Mouse (Mus musculus) liver, embryonic 12.5 days (tissue): ENCODE data around the gene Zfp109. TPM values are rescaled to one million over a fixed set of nuclear protein-coding genes. Genes with fewer than 3 reads are reported as not detected.
"Not testable (repeated sequence)": the region's sequence is repeated elsewhere in the genome, so short reads cannot be mapped to it uniquely, and the experiment has no call there.

Experiments
- ATAC-seq: fragments of 200-750 bp; cut with Nextera tagmentation; 2 replicates; pipeline ENCODE4 v1.8.0; 2017; ENCODE audit warnings: moderate number of reproducible peaks, mild to moderate bottlenecking, moderate library complexity
- H3K27ac ChIP-seq: fragments of 300-500 bp; sonication (generic); 2 replicates; pipeline ENCODE4 v1.5.1; 2016; ENCODE audit warnings: mild to moderate bottlenecking
- H3K27me3 ChIP-seq: fragments of 300-500 bp; sonication (generic); replicated peaks from 2 replicates; pipeline ENCODE4 v1.6.1; 2016; ENCODE audit warnings: mild to moderate bottlenecking, moderate library complexity
- H3K36me3 ChIP-seq: fragments of 300-500 bp; sonication (generic); 2 replicates; pipeline ENCODE4 v1.6.1; 2016; ENCODE audit warnings: mild to moderate bottlenecking, moderate library complexity
- H3K4me1 ChIP-seq: fragments of 300-500 bp; sonication (generic); 2 replicates; pipeline ENCODE4 v1.6.1; 2016
- H3K4me2 ChIP-seq: fragments of 300-500 bp; sonication (generic); 2 replicates; pipeline ENCODE4 v1.6.1; 2016; ENCODE audit warnings: mild to moderate bottlenecking, moderate library complexity
- H3K4me3 ChIP-seq: fragments of 300-500 bp; sonication (generic); 2 replicates; pipeline ENCODE4 v1.5.1; 2016; ENCODE audit warnings: mild to moderate bottlenecking, moderate library complexity
- H3K9ac ChIP-seq: fragments of 300-500 bp; sonication (generic); 2 replicates; pipeline ENCODE4 v1.6.1; 2016; ENCODE audit warnings: mild to moderate bottlenecking, moderate library complexity
- H3K9me3 ChIP-seq: fragments of 300-500 bp; sonication (generic); replicated peaks from 2 replicates; pipeline ENCODE4 v1.6.1; 2016; ENCODE audit warnings: mild to moderate bottlenecking, moderate library complexity
- WGBS: fragments of 180-500 bp; shearing (Covaris S2); methylation state at CpG from one replicate; pipeline ENCODE4 v1.1.7; 2016; ENCODE audit not compliant: insufficient replicate concordance; 5-methylcytosine and 5-hydroxymethylcytosine counted together
- polyA plus RNA-seq: library from polyadenylated mRNA; unstranded; fragments of >200 nt; fragmentation: Nextera tagmentation; extraction: Ambion mirVana; gene quantifications from 2 replicates; pipeline ENCODE4 v1.2.1, GENCODE M21; 2016

Zfp109 gene
- 2.0 and 2.7 TPM in 2 replicates for polyA plus RNA-seq

DNA sequence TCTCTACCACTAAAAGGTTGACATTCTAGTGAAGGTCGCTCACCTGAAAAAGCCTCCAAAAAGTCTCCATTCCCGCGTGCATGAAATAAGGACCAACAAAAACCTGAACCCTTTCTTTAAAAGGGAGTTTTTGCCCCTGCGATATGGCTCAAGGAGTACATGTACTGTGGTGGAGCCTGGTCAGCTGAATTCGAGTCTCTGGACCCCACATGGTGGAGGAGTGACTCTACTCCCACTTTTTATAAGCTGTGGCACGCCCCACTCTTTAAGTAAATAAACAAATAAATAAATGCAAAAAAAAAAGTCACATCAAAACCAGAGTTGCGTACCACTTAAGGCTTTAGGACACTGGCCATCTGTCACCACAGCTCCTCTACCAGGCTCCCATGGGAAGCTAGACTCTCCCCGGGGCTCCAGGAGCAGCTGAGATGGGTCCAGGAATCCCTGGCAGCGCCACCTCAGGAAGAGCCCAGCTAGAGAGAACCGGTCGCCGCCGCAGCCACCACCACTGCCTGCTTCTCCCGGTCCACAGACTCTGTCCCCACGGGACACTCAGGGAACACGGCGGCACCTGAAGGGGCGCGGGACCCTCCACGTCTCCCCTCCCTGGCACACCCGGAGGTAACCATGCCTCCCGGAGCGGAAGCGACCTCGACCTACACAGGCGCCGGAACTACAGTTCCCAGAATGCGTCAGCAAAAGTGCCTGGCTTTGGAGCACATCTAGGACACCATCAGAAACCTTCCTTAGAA, at the start of gene Zfp109:
Zfp109 (minus strand) TSS at position 521 of the 752 bp plus-strand sequence.
- H3K9me3 ChIP-seq = no peaks in the 10 kb centered on the region
- H3K4me3 ChIP-seq = peak within 1 kb of the TSS; percentile 73
- no peak within 1 kb of the TSS for H3K27ac ChIP-seq
- H3K4me1 ChIP-seq = peaks cover 13% of the 10 kb centered on the region
- peak; percentile 82 for ATAC-seq
- no peaks in the 10 kb centered on the region for H3K27me3 ChIP-seq
- peak within 1 kb of the TSS; percentile 73 for H3K9ac ChIP-seq
- 3% methylated on average over 28 of the region's 28 CpGs for WGBS
- peaks cover 22% of the 10 kb centered on the region for H3K36me3 ChIP-seq
- peak within 1 kb of the TSS; percentile 74 for H3K4me2 ChIP-seq

DNA sequence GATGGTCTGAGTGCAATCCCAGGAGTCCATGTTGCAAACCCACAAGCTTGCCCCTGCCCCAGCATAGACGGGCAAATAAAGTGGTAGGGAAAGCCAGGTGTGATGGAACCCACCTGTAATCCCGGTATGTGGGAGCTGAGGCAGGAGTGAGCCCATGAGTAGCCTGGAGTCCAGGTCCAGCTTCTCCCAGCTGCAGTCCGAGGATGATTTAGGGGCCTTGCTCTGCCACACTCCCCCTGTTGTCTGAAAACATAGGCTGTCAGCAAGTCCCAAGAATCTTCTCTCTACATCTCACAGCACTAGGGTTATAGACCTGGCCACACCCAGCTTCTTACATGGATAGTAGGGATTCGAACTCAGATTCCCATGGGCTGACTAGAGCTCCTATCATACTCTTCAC, 49.6 kb upstream of the Zfp109 start:
- no peak overlapping the region for H3K4me2 ChIP-seq
- no peaks in the 10 kb centered on the region for H3K4me1 ChIP-seq
- no peak overlapping the region for H3K9ac ChIP-seq
- H3K36me3 ChIP-seq = peaks cover 24% of the 10 kb centered on the region
- no peak for ATAC-seq
- H3K4me3 ChIP-seq = no peak overlapping the region
- no peak overlapping the region for H3K27ac ChIP-seq
- 52% methylated on average over 4 of the region's 4 CpGs for WGBS
- H3K27me3 ChIP-seq = 0 out of 2 replicates have a peak, but pooled peaks cover 3% of the 10 kb centered on the region
- H3K9me3 ChIP-seq = no peaks in the 10 kb centered on the region

DNA sequence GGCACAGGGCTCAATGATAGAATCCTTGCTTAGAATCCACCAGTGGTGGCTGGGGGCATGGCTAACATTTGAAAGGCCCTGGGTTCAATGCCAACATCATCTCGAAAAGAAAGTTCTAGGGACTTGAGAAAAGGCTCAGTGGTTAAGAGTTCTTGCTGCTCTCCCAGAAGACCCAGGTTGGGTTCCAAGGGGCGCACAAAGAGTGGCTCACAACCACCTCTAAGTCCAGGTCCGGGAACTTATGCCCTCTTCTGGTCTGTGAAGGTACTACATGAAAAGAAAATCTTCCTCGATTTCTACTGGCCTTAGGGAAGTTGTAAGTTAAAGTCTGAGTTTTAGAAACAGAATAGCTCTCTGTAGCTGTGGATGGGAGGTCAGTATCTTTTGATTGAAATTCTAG, 48.7 kb upstream of the Zfp109 start:
- H3K9me3 ChIP-seq = no peaks in the 10 kb centered on the region
- no peak overlapping the region for H3K9ac ChIP-seq
- no peak overlapping the region for H3K4me2 ChIP-seq
- H3K27me3 ChIP-seq = 0 out of 2 replicates have a peak, but pooled peaks cover 3% of the 10 kb centered on the region
- peaks cover 16% of the 10 kb centered on the region for H3K36me3 ChIP-seq
- H3K4me1 ChIP-seq = no peaks in the 10 kb centered on the region
- WGBS = 37% methylated on average over 4 of the region's 4 CpGs
- no peak overlapping the region for H3K27ac ChIP-seq
- no peak for ATAC-seq
- no peak overlapping the region for H3K4me3 ChIP-seq

DNA sequence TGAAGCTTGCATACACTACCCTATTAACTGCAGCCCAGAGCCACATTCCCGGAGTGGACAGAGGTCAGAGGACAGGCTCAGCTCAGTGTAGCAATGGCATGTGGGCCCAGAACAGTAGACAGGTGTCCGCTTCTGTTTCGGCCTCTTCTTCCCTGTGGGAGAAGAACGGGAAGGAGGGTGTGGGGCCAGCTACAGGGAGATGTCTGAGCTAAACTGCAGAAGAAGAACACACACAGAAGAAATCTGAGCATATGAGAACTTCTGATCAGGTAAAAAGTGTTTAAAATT, 43.4 kb upstream of the Zfp109 start:
- Histone ChIP-seq H3K9me3 (no peaks in the 10 kb centered on the region), H3K27ac (no peak overlapping the region), H3K27me3 (0 out of 2 replicates have a peak, but pooled peaks cover 3% of the 10 kb centered on the region), H3K4me3 (no peak overlapping the region), H3K9ac (no peak overlapping the region), H3K36me3 (peaks cover 5% of the 10 kb centered on the region; the same call in 1 of the 2 replicates), H3K4me2 (no peak overlapping the region), H3K4me1 (no peaks in the 10 kb centered on the region)
- no peak for ATAC-seq
- 53% methylated on average over 4 of the region's 4 CpGs for WGBS

DNA sequence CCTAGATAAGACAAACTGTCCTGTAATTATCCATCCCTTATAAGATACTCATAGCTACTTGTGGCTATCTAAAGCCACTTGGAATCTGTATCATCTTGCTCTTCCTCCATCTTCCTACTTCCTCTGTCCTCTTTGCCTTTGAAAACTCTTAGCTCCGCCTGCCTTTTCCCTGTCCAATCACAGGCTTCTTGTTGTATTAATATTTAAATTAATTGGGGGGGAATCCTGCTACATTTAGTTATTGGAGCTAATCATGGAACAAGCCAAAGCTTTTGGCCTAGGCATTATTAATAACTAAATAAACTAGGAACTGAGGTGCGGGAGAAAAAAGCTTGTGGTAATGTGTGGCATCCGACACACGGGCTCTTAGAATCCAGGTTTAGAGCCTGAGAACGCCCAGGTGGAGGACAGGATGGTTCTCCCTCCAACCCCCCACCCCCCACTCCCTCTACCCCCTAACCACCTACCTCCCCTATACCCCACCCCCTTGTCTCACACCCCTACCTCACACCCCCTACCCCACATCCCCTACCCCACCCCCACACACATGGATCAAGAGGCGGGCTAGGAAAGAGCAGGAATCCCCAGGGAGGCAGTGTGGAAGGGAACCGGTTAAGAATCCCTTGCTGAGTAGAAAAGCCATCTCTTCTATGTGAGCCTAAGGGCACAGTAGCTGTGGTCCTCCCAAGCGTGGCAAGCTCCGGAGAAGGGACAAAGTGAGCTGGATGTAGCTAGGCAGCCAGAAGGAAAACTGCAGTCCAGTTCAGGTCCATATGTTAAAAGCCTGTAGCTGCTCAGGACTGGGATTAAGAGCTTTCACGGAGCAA, 42.9 kb upstream of the Zfp109 start:
- Histone ChIP-seq H3K9ac (no peak overlapping the region), H3K36me3 (peaks cover 9% of the 10 kb centered on the region), H3K4me1 (no peaks in the 10 kb centered on the region), H3K27ac (no peak overlapping the region), H3K4me2 (no peak overlapping the region), H3K4me3 (no peak overlapping the region), H3K9me3 (no peaks in the 10 kb centered on the region), H3K27me3 (0 out of 2 replicates have a peak, but pooled peaks cover 3% of the 10 kb centered on the region)
- WGBS = 42% methylated on average over 10 of the region's 10 CpGs
- no peak for ATAC-seq

DNA sequence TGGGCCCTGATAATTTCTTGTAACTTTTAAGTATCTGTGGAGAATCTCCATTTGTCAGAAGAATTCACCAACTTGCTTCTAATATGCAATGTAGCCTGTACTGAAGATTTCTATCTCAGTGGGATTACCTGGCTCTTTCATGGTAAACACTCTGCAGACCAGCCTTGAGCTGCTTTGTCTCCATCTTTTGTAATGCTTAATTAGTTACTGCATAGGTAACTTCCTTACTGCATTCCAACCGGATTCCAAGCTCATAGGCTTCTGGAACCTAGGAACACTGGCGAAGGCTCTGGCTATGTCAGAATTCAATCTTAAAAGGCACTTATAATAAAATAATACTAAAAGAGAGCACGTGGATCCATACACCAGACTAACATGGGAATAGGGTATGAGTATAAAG, 41.4 kb upstream of the Zfp109 start:
- WGBS = 71% methylated on average over 3 of the region's 3 CpGs
- H3K4me1 ChIP-seq, H3K9ac ChIP-seq, H3K27me3 ChIP-seq, H3K4me2 ChIP-seq, H3K4me3 ChIP-seq, ATAC-seq, H3K9me3 ChIP-seq, H3K27ac ChIP-seq: not testable (repeated sequence)
- peaks cover 24% of the 10 kb centered on the region for H3K36me3 ChIP-seq

DNA sequence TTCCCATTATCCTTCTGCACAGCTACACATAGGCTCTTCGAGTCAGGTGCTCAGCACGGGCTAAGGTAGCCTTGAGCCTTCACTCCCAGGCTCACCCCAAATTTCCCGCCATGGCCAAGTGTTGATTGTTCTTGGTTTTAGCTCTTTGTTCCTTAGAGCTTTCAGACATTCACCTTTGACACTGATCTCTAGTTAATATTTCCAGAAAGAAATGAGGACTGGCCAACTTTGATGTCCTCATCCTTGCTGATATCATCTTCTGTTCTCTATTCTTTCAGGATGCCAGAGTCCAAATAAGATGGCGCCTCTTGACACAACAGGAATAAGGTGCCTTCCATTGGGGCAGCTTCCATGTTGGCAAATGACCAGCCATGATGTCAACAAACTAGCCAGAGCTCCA, 37.1 kb upstream of the Zfp109 start:
- no peak for ATAC-seq
- H3K4me3 ChIP-seq = no peak overlapping the region
- H3K36me3 ChIP-seq = peaks cover 28% of the 10 kb centered on the region
- 72% methylated on average over 4 of the region's 4 CpGs for WGBS
- peaks cover 11% of the 10 kb centered on the region; the same call in 1 of the 2 replicates for H3K4me1 ChIP-seq
- H3K4me2 ChIP-seq = no peak overlapping the region
- H3K9ac ChIP-seq = no peak overlapping the region
- H3K9me3 ChIP-seq = no peaks in the 10 kb centered on the region
- H3K27ac ChIP-seq = no peak overlapping the region
- H3K27me3 ChIP-seq = no peaks in the 10 kb centered on the region

DNA sequence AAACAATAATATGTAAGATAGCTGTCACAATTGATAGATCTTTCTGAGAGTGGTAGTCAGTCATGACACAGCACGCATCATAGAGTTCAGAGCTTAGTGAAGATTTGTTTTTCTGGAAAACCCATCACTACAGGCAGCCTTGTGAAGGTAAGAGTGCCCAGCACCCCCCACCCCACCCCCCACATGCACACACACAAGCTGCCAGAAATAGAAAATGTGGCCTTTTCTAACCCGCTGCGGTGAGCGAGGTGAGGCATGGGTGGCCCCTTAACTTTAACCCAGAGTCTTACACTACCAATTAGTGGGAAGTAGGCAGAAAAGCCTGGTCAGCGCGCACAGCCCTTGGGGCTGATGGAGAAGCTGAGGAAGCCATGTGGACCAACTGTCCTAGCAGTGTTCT, 33.8 kb upstream of the Zfp109 start:
- Histone ChIP-seq H3K4me3 (no peak overlapping the region), H3K4me2 (0 out of 2 replicates have a peak overlapping the region, but pooled peaks have one; percentile 10), H3K36me3 (peaks cover 25% of the 10 kb centered on the region), H3K9ac (no peak overlapping the region), H3K27me3 (no peaks in the 10 kb centered on the region), H3K27ac (no peak overlapping the region), H3K4me1 (peaks cover 11% of the 10 kb centered on the region; the same call in 1 of the 2 replicates), H3K9me3 (no peaks in the 10 kb centered on the region)
- 84% methylated on average over 6 of the region's 6 CpGs for WGBS
- ATAC-seq = no peak

DNA sequence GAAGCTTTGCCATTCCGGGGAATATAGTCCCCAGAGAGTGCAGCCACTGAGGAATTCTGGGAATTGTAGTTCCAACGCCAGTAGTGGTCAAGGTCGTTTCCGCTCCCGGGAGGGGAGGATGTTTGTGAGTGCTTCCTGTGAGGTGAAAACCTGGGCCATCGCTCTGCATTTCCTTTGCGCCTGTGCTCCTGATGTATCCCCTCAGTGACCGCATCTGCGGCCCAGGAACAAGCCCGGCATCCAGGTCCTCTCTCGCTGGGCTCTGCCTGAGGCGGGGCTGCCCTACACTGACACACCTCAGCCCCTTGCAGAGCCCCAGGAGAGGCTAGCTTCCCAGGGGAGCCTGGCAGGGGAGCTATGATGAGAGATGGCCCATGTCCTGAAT, 32.9 kb upstream of the Zfp109 start, which contains the start of gene Zfp93:
Zfp93 (plus strand) TSS at position 133 of the 385 bp plus-strand sequence.
- Histone ChIP-seq H3K9me3 (no peaks in the 10 kb centered on the region), H3K4me2 (peak within 1 kb of the TSS; percentile 79), H3K4me3 (peak within 1 kb of the TSS; percentile 65), H3K36me3 (peaks cover 19% of the 10 kb centered on the region), H3K9ac (peak within 1 kb of the TSS; percentile 66), H3K4me1 (peaks cover 11% of the 10 kb centered on the region; the same call in 1 of the 2 replicates), H3K27ac (peak within 1 kb of the TSS; percentile 60; the same call in 1 of the 2 replicates), H3K27me3 (no peaks in the 10 kb centered on the region)
- peak; percentile 90 for ATAC-seq
- under 1% methylated on average over 12 of the region's 12 CpGs for WGBS

DNA sequence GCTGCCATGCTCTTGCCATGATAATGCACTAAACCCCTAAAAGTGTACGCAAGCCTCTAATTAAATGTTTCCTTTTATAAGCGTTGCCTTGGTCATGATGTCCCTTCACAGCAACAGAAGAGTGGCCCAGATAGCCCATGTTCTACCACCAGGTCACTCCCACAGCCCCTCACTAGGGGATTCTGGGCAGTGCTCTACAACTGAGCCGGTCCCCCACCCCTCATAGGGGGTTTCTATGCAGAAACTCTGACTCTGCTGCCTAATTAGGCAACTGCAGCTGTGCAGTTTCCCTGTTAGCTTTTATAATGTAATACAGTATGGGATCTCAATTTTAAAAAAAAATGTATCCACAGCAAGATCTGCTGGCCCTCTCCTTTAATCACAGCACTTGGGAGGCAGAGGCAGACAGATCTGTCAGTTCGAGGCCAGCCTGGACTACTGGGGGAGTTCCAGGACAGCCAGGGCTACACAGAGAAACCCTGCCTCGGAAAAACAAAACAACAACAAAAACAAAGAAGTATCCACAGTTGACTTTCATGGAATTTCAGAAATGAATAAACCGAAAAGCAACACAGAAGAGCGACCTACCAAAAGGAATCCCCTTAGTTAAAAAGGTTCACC, 32.4 kb upstream of the Zfp109 start:
- Histone ChIP-seq H3K36me3 (peaks cover 14% of the 10 kb centered on the region), H3K27ac (no peak overlapping the region), H3K9me3 (no peaks in the 10 kb centered on the region), H3K27me3 (no peaks in the 10 kb centered on the region), H3K4me1 (peaks cover 11% of the 10 kb centered on the region; the same call in 1 of the 2 replicates), H3K9ac (peak overlapping the region; percentile 66), H3K4me2 (peak overlapping the region; percentile 79), H3K4me3 (peak overlapping the region; percentile 65)
- ATAC-seq = 0 out of 2 replicates have a peak, but pooled peaks have one; percentile 25
- WGBS = 34% methylated on average over 7 of the region's 7 CpGs

DNA sequence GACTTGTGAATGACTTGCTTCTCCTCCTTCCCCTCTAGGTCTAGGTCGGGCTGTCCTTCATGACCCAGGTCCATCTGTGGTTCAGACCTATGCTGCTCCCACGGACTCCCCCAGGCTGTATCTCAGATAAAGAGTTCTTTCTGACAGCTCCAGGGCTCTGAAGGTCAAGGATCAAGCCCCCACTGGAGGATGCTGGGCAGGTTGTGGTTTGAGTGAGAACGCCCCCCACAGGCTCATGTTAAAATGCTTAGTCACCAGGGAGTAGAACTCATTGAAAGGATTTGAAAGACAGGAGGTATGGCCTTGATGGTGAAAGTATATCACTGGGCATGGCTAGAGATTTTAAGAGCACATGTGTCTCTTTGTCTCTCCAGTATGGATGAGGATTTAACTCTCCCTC, 31.9 kb upstream of the Zfp109 start:
- Histone ChIP-seq H3K27ac (no peak overlapping the region), H3K4me3 (no peak overlapping the region), H3K27me3 (no peaks in the 10 kb centered on the region), H3K4me2 (peak overlapping the region; percentile 79; the same call in 1 of the 2 replicates), H3K4me1 (peaks cover 11% of the 10 kb centered on the region; the same call in 1 of the 2 replicates), H3K36me3 (peaks cover 9% of the 10 kb centered on the region; the same call in 1 of the 2 replicates), H3K9me3 (no peaks in the 10 kb centered on the region), H3K9ac (no peak overlapping the region)
- 41% methylated on average over 3 of the region's 3 CpGs for WGBS
- no peak for ATAC-seq
